Mouse (Mus musculus) heart, embryonic 10.5 days (tissue): ENCODE measurements around the gene Dcp1b. TPM values are rescaled to one million over a fixed set of nuclear protein-coding genes. Genes with fewer than 3 reads are reported as not detected.

ENCODE experiments used
- DNase-seq: peaks from one replicate; pipeline ENCODE4 v3.0.0-alpha.2; 2017; ENCODE audit warnings: low spot score
- H3K27ac ChIP-seq: fragments of 300-500 bp; sonication (generic); 2 replicates; pipeline ENCODE4 v1.5.1; 2016; ENCODE audit warnings: mild to moderate bottlenecking
- H3K27me3 ChIP-seq: fragments of 300-500 bp; sonication (generic); 2 replicates; pipeline ENCODE4 v1.6.1; 2016; ENCODE audit warnings: mild to moderate bottlenecking; ENCODE audit not compliant: poor library complexity, insufficient read depth, severe bottlenecking
- H3K36me3 ChIP-seq: fragments of 300-500 bp; sonication (generic); 2 replicates; pipeline ENCODE4 v1.6.1; 2016; ENCODE audit warnings: mild to moderate bottlenecking, moderate library complexity
- H3K4me1 ChIP-seq: fragments of 300-500 bp; sonication (generic); 2 replicates; pipeline ENCODE4 v1.6.1; 2016; ENCODE audit warnings: mild to moderate bottlenecking
- H3K4me3 ChIP-seq: fragments of 300-500 bp; sonication (generic); 2 replicates; pipeline ENCODE4 v1.5.1; 2016; ENCODE audit warnings: mild to moderate bottlenecking, moderate library complexity
- H3K9me3 ChIP-seq: fragments of 300-500 bp; sonication (generic); 2 replicates; pipeline ENCODE4 v1.6.1; 2016; ENCODE audit warnings: mild to moderate bottlenecking, moderate library complexity
- WGBS: fragments of 180-500 bp; shearing (Covaris S2); methylation state at CpG from one replicate; pipeline ENCODE4 v1.1.7; 2016; 5-methylcytosine and 5-hydroxymethylcytosine counted together
- polyA plus RNA-seq: library from polyadenylated mRNA; unstranded; fragments of >200 nt; fragmentation: Nextera tagmentation; extraction: Ambion mirVana; gene quantifications from 2 replicates; pipeline ENCODE4 v1.2.1, GENCODE M21; 2016

Dcp1b gene
- polyA plus RNA-seq, 1 experiment from 2014 or later = 8.1 TPM

GRCm38 (mm10) chr6:119176103-119176502 is 1.1 kb downstream of the Dcp1b start:
- Histone ChIP-seq H3K27me3 (no peaks in the 10 kb centered on the region), H3K36me3 (no peaks in the 10 kb centered on the region), H3K4me3 (peak overlapping the region; percentile 82), H3K4me1 (peaks cover 64% of the 10 kb centered on the region), H3K9me3 (no peaks in the 10 kb centered on the region), H3K27ac (0 out of 2 replicates have a peak overlapping the region, but pooled peaks have one; percentile 96)
- peak; percentile 59 for DNase-seq
- WGBS = 65% methylated on average over 7 of the region's 7 CpGs

- DNase-seq = no peak
- Histone ChIP-seq H3K27ac (peak overlapping the region; percentile 44; the same call in 1 of the 2 replicates), H3K36me3 (no peaks in the 10 kb centered on the region), H3K4me1 (peaks cover 71% of the 10 kb centered on the region), H3K27me3 (no peaks in the 10 kb centered on the region), H3K4me3 (no peak overlapping the region), H3K9me3 (no peaks in the 10 kb centered on the region)
- 20% methylated on average over 8 of the region's 8 CpGs for WGBS
These were observed 2.0 kb downstream of the Dcp1b start for GRCm38 (mm10) chr6:119177101-119177500.

GRCm38 (mm10) chr6:119180188-119180587 is 5.1 kb downstream of the Dcp1b start:
- H3K27ac ChIP-seq = 0 out of 2 replicates have a peak overlapping the region, but pooled peaks have one; percentile 29

DNA sequence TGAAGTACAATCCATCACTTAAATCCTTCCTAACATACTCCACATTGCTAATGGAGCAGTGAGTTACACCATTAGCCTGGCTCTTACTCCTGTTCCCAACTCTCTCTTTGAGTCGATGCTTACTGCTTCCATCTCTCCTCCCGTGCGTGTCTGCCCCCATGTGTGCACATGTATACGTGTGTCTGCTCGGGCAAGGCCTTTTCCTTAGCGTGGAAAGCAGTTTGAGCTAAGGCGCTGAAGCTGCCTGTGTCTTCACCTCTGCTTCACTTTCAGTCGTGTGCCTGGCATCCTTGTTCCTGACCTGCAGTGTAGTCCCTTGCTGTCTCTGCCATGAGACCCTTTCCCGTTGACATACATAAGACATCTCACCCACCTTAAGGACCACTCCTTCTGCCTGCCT is 7.2 kb downstream of the Dcp1b start:
- H3K27ac ChIP-seq = no peak overlapping the region
- WGBS = 84% methylated on average over 9 of the region's 9 CpGs

More at GRCm38 (mm10) chr6:119180188-119180587, 5.1 kb downstream of the Dcp1b start:
- H3K9me3 ChIP-seq = no peaks in the 10 kb centered on the region
- DNase-seq = no peak
- peaks cover 83% of the 10 kb centered on the region for H3K4me1 ChIP-seq
- peaks cover 9% of the 10 kb centered on the region for H3K36me3 ChIP-seq
- 45% methylated on average over 2 of the region's 2 CpGs for WGBS
- no peaks in the 10 kb centered on the region for H3K27me3 ChIP-seq
- no peak overlapping the region for H3K4me3 ChIP-seq

DNA sequence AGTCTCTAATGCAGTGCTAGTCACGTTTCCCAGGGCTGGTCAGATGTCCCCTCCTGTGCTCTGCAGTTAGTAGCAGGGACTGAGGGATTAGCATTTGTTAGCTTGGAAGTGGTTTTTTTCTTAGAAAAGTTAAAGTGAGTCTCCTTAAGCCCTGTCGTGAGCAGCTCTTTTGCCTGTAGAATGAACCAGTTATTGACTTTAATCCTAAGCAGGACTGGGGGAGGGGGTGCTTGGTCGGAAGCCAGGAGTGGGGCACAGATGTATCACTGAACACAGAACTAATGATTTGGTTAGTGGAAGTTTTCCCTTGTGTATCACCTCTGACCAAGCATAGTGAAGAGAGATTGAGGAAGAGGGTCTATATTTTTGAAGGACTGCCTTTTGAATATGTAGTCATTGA is 8.7 kb downstream of the Dcp1b start:
- WGBS = 48% methylated on average over 3 of the region's 3 CpGs
- Histone ChIP-seq H3K9me3 (no peaks in the 10 kb centered on the region), H3K27me3 (no peaks in the 10 kb centered on the region), H3K4me3 (no peak overlapping the region), H3K4me1 (peaks cover 70% of the 10 kb centered on the region), H3K27ac (no peak overlapping the region), H3K36me3 (peaks cover 15% of the 10 kb centered on the region)
- DNase-seq = no peak

More for the DNA sequence above, 7.2 kb downstream of the Dcp1b start:
- peak; percentile 63 for DNase-seq
- H3K4me3 ChIP-seq = no peak overlapping the region
- H3K27me3 ChIP-seq = no peaks in the 10 kb centered on the region
- H3K4me1 ChIP-seq = peaks cover 69% of the 10 kb centered on the region
- H3K36me3 ChIP-seq = peaks cover 15% of the 10 kb centered on the region
- H3K9me3 ChIP-seq = no peaks in the 10 kb centered on the region

GRCm38 (mm10) chr6:119186658-119187057 is 11.6 kb downstream of the Dcp1b start:
- no peaks in the 10 kb centered on the region for H3K27me3 ChIP-seq
- no peaks in the 10 kb centered on the region for H3K9me3 ChIP-seq
- H3K36me3 ChIP-seq = peaks cover 29% of the 10 kb centered on the region
- WGBS = 65% methylated on average over 8 of the region's 8 CpGs
- no peak overlapping the region for H3K4me3 ChIP-seq
- H3K4me1 ChIP-seq = peaks cover 66% of the 10 kb centered on the region
- H3K27ac ChIP-seq = no peak overlapping the region
- no peak for DNase-seq

DNA sequence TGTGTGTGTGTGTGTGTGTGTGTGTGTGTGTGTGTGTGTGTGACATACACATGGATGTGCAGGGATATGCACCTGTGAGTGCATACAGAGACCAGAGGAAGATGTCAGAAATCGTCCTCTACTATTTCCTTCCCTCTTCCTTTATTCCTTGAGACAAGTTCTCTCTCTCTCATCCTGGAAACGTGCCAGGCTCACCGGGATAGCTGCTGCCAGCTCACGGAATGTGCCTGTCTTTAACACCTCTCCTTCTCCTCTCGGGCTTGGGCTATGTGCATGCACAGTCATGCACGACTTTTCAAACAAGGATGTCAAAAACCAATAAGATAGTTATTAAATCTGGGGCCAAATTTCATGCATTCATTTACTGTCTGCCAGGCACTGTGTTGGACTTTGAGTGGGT is 12.6 kb downstream of the Dcp1b start:
- no peak for DNase-seq
- Histone ChIP-seq H3K4me3 (no peak overlapping the region), H3K36me3 (peaks cover 39% of the 10 kb centered on the region), H3K4me1 (peaks cover 63% of the 10 kb centered on the region), H3K9me3 (no peaks in the 10 kb centered on the region), H3K27ac (no peak overlapping the region), H3K27me3 (no peaks in the 10 kb centered on the region)
- 69% methylated on average over 6 of the region's 6 CpGs for whole genome bisulfite sequencing

- no peak for DNase-seq
- no peak overlapping the region for H3K27ac ChIP-seq
- peaks cover 32% of the 10 kb centered on the region for H3K36me3 ChIP-seq
- H3K27me3 ChIP-seq = no peaks in the 10 kb centered on the region
- H3K4me3 ChIP-seq = no peak overlapping the region
- WGBS = 85% methylated on average over 4 of the region's 4 CpGs
- peaks cover 51% of the 10 kb centered on the region for H3K4me1 ChIP-seq
- no peaks in the 10 kb centered on the region for H3K9me3 ChIP-seq
These were observed 16.4 kb downstream of the Dcp1b start for GRCm38 (mm10) chr6:119191478-119191877.

DNA sequence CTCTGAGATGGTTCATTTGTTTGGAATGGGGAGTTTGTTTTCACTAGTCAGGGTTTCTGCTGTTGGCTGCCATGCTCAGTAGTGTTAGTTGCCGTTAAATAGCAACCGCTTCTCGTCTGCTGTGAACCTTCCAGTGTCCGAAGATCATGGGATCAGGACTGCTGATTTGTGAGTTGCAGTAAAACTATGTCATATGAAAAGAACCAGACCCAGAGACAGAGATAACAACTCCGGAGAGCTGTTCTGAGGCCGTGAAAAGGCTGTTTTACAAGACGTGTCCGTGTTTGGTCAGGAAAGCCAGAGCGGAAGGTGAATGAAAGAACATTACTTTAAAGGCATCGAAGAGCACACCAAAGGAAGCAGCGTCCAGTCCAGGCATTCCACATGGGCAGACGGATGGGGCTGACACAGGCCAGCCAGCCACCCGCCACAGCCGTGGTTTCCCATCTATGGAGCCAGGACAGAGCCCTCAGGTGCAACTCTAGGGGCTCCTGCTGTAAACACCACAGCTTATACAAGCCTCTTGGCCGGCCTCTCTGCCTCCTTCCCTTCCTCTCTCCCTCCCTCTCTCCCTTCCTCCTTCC is 18.6 kb downstream of the Dcp1b start:
- no peak for DNase-seq
- peaks cover 26% of the 10 kb centered on the region for H3K36me3 ChIP-seq
- no peaks in the 10 kb centered on the region for H3K9me3 ChIP-seq
- WGBS = 20% methylated on average over 15 of the region's 15 CpGs
- H3K4me3 ChIP-seq = peak overlapping the region; percentile 62
- H3K4me1 ChIP-seq = peaks cover 56% of the 10 kb centered on the region
- H3K27me3 ChIP-seq = no peaks in the 10 kb centered on the region
- peak overlapping the region; percentile 88 for H3K27ac ChIP-seq

DNA sequence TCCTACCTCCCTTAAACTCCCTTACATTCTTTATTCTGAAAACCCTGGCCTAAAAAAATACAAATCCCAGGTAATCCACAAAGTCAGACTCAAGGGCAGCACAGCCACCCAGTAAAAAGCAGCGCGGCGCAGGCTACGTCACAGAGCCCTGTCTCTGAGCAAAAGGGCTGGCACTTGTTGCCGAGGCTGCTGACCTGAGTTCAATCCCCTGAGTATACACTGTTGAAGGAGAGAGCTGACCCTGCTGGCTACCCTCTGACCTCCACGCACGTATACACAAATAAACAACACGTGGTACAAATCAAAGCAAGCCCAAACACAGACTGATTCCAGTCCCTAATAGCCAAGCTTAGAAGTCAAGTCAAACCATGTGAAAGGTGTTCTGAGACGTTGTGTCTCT is 19.1 kb downstream of the Dcp1b start:
- peaks cover 25% of the 10 kb centered on the region for H3K36me3 ChIP-seq
- H3K4me3 ChIP-seq = peak overlapping the region; percentile 62
- H3K9me3 ChIP-seq = no peaks in the 10 kb centered on the region
- peaks cover 59% of the 10 kb centered on the region for H3K4me1 ChIP-seq
- WGBS = 47% methylated on average over 9 of the region's 9 CpGs
- H3K27me3 ChIP-seq = no peaks in the 10 kb centered on the region
- peak overlapping the region; percentile 88 for H3K27ac ChIP-seq
- no peak for DNase-seq

GRCm38 (mm10) chr6:119194601-119195000 is 19.5 kb downstream of the Dcp1b start:
- Histone ChIP-seq H3K27me3 (no peaks in the 10 kb centered on the region), H3K4me3 (peak overlapping the region; percentile 62), H3K9me3 (no peaks in the 10 kb centered on the region), H3K36me3 (peaks cover 21% of the 10 kb centered on the region), H3K4me1 (peaks cover 59% of the 10 kb centered on the region), H3K27ac (peak overlapping the region; percentile 88)
- 43% methylated on average over 7 of the region's 7 CpGs for WGBS
- DNase-seq = no peak

- no peaks in the 10 kb centered on the region for H3K9me3 ChIP-seq
- DNase-seq = peak; percentile 97
- no peaks in the 10 kb centered on the region for H3K27me3 ChIP-seq
- H3K4me1 ChIP-seq = peaks cover 63% of the 10 kb centered on the region
- H3K36me3 ChIP-seq = peaks cover 11% of the 10 kb centered on the region
- peak within 1 kb of the TSS; percentile 88 for H3K27ac ChIP-seq
- peak within 1 kb of the TSS; percentile 62 for H3K4me3 ChIP-seq
- 18% methylated on average over 17 of the region's 17 CpGs for WGBS
These were observed 21.6 kb downstream of the Dcp1b start, which contains the start of gene Cacna1c for GRCm38 (mm10) chr6:119196382-119197305. Gene Cacna1c, minus strand, starts transcription at chr6:119196418.
